Mouse (Mus musculus) MEL-GATA-1-ER (cell line): ENCODE measurements at regions not wholly inside any gene's neighbourhood (a gene's known extent, or its start where the extent isn't known, plus 50 kb on each side); places are given as distances from the start of the nearest gene placed in this dataset.

Experiments used
- DNase-seq: peaks from one replicate; pipeline ENCODE4 v3.0.0-alpha.2; 2012; ENCODE audit warnings: low read depth; ENCODE audit errors: extremely low read depth

DNA sequence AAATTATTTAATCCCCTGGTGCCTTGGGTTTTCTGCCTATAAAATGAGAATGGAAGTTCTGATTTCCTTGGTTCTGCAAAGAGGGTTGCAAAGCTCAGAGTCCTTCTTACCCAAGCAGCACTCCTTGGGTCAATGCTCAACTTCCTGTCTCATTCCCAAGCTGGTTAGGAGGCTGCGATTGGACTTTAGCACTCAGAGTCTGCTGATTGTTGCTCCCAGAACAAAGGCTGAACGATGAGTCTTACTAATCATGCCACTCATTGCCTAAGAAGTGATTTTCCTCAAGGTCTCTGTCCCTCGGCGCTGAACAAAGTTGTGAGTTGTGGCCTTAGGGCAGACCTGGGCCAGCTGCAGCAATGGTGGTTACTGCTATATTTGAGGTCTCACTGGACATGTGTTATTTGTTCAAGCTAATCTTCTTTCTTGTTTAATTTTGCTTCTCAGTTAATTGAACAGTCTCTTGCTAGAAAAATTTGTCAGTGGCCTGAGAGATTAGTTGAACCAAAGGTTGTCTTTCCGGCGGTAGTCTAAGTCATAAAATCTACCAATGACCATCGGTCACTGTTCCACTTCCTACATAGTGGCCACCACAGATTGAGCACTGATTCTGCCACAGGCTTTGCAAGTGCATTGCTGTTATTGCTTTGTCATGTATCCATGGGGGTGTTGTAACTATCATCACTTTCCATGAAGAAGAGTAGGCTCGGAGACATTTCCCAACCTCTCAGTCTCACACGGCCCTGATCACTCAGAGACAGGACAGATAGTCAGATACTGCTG lies 101.2 kb upstream of the Gm15217 start:
- no peak for DNase-seq

- DNase-seq = no peak
These were observed 86.8 kb upstream of the Gm15217 start for GRCm38 (mm10) chr14:46292398-46292797.

GRCm38 (mm10) chr14:46296275-46296674 lies 82.9 kb upstream of the Gm15217 start:
- no peak for DNase-seq

DNA sequence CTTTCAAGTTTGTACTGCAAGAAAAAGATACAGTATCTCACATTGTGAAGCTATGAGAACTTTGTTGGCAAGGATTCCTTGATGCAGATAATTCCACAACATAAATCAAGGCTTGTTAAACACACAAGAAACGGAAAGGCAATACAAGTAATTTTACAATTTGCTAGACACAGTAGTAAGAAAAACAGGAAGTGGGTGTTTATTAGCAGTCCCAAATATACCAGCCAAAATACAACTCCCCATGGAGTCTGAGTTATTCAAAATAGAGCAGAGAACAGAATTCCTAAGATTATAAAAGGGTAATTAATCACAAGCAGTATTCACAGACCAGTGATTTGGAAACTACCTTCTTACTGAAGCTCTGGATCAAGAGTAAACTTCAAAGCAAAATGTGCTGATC lies 78.7 kb upstream of the Gm15217 start:
- no peak for DNase-seq

DNA sequence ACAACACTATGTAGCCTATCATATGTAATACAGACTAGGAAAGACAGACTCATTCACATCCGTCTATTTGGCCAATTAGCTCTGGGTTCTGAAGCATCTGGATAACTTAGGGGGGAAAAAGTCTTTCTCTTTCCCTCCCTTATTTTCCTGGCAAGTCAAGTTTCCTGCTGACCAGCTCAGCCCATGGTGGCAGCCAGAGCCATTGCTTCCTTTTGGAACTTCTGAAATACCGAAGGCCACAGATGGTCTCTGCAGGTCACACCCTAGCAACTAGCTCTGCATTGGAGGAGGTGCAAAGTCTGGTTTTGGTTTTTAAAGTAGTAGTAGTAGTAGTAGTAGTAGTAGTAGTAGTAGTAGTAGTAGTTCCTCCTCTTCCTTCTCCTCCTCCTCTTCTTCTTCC lies 76.6 kb upstream of the Gm15217 start:
- no peak for DNase-seq

GRCm38 (mm10) chr14:46305267-46305666 lies 73.9 kb upstream of the Gm15217 start:
- DNase-seq = no peak

DNA sequence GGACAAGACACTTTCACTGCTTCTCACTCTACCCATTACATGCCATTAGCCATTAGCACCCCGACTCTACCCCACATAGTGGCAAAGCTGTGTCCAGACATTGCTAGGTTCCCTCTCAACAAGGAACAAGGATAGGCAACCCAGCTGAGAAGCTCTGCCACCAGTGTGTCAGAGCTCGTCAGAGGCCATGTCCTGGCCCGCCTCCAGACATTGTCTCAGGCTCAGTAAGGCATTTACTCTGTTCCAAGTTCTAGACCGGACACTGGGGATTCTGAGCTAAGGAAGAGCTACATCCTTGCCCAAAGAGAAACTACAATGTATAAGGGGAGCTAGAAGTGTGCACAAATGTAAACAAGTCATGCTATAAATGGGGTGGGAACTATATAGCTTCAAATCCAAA lies 66.2 kb upstream of the Gm15217 start:
- no peak for DNase-seq

GRCm38 (mm10) chr14:46316521-46316920 lies 62.7 kb upstream of the Gm15217 start:
- no peak for DNase-seq

GRCm38 (mm10) chr14:46317406-46318045 lies 61.7 kb upstream of the Gm15217 start:
- DNase-seq = no peak

- DNase-seq = no peak
These were observed 51.1 kb upstream of the Gm15217 start for GRCm38 (mm10) chr14:46328064-46328463.
